Mouse (Mus musculus) heart, postnatal 10 days (tissue): ENCODE results near the gene Gm21860. TPM values are rescaled to one million over a fixed set of nuclear protein-coding genes. Genes with fewer than 3 reads are reported as not detected.
"Not testable (repeated sequence)": the region's sequence is repeated elsewhere in the genome, so short reads cannot be mapped to it uniquely, and the experiment has no call there.

ENCODE experiments used
- DNase-seq, 2 experiments: peaks; one replicate each; pipeline ENCODE4 v3.0.0; 2021
- intact Hi-C: fragments of 180-260 bp; cut with DNase I; formaldehyde crosslinking; loops from one replicate; pipeline ENCODE4 v1.15.1; 2025
- total RNA-seq, 2 experiments: library from RNA; stranded (reverse); gene quantifications; 2 replicates each; pipeline ENCODE4 v1.2.3; 2021

Gm21860 gene
- not detected for total RNA-seq

DNA sequence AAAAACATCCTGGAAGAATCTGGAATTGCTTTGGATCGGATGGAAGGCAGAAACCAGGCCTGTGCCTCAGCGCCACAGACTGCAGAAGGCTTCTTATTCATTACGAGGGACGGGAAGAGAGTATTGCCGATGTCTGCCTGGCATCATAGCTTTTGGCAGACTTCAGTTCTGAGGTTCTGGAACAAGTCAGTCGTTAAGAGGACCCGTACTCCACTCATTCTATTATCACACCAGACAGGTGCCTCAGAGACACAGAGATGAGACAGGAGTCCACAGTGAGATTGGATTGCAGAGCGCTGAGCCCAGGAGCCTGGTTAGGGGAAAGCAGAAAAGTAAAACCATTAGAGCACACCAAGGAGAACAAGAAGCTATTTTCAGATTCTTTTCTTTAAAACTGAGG is at the start of gene Gm21860:
Gene Gm21860, minus strand, starts transcription at position 101 of the 400 bp plus-strand sequence.
- intact Hi-C loops, DNase-seq: not testable (repeated sequence)

GRCm38 (mm10) chrY:90784438-90784837 is 29.8 kb upstream of the Gm21860 start, which contains the start of gene Gm47283:
TSS of gene Gm47283 (plus strand) at chrY:90784738.
- intact Hi-C loops, DNase-seq: not testable (repeated sequence)

- intact Hi-C loops, DNase-seq: not testable (repeated sequence)
Observed at GRCm38 (mm10) chrY:90745256-90745655, 9.4 kb downstream of the Gm21860 start.

DNA sequence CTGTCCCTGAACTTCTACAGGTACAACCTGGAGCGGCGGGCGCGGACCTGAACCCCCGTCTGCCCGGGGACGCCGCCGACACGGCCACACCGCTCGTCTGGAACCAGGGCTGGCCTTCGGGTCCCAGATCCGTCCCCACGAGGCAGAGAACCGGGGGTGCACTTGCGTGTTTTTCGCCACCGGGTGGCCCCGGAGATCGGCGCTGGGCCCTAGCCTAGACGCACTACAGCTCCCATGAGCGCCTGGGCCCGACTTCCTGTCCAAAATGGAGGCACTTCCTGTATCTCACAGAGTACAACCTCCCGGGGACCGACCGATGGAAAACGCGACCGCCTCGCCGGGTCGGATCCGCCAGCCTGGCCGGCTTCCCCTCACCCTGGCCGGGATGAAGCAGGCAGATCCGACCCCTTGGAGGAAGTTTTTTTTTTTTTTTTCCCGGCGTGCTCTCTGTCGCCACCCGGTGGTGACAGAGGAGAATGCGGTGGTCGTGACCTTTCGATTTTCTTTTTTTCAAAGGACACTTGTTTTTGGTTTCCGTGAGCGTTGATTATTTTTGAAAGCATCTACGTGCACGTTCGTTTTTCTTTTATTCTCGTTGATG is 10.1 kb downstream of the Gm21860 start:
- intact Hi-C loops: not testable (repeated sequence)
- peak; percentile 79 to 95 for DNase-seq

DNA sequence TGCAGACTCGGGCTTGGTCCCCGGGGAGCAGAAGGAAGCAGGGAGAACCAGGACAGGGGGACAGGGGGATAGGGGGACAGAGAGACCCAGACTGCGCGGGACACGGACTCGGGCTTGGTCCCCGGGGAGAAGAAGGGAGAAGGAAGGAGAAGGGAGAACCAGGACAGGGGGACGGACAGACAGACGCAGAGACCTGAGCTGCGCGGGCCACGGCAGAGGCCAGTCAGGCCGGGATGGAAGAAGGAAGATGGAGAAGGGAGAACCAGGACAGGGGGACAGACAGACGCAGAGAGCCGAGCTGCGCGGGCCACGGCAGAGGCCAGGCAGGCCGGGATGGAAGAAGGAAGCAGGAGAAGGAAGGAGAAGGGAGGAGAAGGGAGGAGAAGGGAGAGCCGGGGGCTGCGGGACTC is 10.8 kb downstream of the Gm21860 start:
- DNase-seq: no peak
- intact Hi-C loops: no loop called here

- intact Hi-C loops, DNase-seq: not testable (repeated sequence)
Observed at GRCm38 (mm10) chrY:90743053-90743810, 11.4 kb downstream of the Gm21860 start.

DNA sequence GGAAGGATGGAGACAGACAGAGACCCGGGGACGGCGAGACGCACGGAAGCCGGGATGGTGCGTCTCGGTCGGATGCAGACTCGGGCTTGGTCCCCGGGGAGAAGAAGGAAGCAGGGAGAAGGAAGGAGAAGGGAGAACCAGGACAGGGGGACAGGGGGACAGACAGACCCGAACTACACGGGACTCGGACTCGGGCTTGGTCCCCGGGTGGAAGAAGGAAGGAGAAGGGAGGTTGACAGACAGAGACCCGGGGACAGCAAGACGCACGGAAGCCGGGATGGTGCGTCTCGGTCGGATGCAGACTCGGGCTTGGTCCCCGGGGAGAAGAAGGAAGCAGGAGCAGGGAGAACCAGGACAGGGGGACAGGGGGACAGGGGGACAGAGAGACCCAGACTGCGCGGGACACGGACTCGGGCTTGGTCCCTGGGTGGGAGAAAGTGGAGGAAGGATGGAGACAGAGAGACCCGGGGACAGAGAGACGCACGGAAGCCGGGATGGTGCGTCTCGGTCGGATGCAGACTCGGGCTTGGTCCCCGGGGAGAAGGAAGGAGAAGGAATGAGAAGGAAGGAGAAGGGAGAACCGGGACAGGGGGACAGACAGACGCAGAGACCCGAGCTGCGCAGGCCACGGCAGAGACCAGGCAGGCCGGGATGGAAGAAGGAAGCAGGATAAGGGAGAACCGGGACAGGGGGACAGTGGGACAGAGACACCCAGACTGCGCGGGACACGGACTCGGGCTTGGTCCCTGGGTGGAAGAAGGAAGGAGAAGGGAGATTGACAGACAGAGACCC is 12.2 kb downstream of the Gm21860 start:
- DNase-seq, intact Hi-C loops: not testable (repeated sequence)

GRCm38 (mm10) chrY:90741452-90742260 is 13.0 kb downstream of the Gm21860 start:
- intact Hi-C loops, DNase-seq: not testable (repeated sequence)

GRCm38 (mm10) chrY:90741006-90741405 is 13.6 kb downstream of the Gm21860 start:
- intact Hi-C loops, DNase-seq: not testable (repeated sequence)

DNA sequence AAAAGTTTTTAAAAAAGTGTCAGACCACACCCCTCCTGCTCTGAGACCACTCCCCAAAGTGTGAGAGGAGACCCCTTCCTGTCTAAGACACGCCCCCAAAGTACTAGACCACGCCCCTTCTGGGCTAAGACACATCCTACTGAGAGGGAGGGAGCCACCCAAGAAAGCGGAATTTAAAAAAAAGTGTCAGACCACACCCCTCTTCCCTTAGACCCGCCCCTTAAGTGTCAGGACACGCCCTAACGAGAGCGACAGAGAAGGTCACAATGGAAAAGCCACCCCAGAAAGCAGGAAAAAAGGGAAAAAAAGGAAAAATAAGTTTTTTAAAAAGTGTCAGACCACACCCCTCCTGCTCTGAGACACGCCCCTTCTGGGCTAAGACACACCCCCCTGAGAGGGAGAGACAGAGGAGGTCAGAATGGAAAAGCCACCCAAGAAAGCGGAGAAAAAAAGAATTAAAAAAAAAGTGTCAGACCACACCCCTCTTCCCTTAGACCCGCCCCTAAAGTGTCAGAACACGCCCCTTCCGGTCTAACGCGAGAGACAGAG is 14.5 kb downstream of the Gm21860 start:
- DNase-seq: peak; percentile 38 to 41
- intact Hi-C loops: no loop called here

DNA sequence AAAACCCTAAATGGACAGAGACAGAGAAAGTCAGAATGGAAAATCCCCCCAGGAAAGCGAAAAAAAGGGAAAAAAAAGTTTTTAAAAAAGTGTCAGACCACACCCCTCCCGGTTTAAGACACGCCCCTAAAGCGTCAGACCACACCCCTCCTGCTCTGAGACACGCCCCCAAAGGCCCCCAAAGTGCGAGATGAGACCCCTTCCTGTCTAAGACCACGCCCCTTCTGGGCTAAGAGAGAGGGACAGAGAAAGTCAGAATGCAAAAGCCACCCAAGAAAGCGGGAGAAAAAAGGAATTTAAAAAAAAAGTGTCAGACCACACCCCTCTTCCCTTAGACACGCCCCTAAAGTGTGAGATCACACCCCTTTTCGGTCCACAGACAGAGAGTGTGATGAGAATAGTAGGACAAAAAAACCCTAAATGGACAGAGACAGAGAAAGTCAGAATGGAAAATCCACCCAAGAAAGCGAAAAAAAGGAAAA is 15.0 kb downstream of the Gm21860 start:
- intact Hi-C loops, DNase-seq: not testable (repeated sequence)

DNA sequence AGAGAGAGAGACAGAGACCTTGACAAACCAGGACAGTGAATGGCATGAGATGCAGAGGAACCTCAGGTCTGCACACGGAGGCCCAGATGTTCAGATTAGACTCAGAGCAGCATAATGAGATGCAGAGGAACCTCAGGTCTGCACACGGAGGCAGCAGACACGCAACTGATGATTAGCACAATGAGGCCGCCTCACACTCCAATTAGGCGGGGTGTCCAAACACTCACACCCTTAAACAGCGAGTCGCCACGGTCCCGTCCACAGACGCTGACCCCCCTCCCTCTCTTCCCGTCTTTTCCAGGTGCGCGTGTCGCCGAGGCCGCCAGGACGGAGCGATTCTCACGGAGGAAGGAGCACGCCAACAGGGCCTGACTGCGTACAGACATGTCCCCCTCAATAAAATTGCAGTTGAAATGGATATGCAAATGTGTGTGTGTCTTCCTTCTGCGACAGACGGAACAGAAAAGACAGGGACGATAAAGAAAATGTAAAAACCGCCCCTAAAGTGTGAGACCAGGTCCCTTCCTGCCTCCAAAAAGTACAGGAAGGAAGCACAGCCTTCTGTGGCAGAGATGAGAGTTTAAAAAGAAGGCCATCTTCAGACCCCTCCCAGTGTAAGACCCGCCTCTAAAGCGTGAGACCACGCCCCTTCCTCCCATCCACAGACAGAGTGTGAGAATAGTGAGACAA is 15.6 kb downstream of the Gm21860 start:
- intact Hi-C loops: not testable (repeated sequence)
- peak in 1 of 2 experiments; percentile 26 for DNase-seq

DNA sequence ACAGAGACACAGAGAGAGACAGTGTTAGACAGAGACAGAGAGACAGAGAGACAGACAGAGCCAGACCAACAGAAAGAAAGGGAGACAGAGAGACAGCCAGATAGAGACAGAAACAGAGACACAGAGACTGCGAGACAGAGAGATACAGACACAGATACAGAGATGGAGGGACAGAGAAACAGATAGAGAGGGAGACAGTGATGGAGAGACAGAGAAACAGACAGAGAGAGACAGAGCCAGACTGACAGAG is 16.3 kb downstream of the Gm21860 start:
- intact Hi-C loops: no loop called here
- DNase-seq: no peak

GRCm38 (mm10) chrY:90737606-90738430 is 16.8 kb downstream of the Gm21860 start:
- intact Hi-C loops: no loop called here
- DNase-seq: no peak

DNA sequence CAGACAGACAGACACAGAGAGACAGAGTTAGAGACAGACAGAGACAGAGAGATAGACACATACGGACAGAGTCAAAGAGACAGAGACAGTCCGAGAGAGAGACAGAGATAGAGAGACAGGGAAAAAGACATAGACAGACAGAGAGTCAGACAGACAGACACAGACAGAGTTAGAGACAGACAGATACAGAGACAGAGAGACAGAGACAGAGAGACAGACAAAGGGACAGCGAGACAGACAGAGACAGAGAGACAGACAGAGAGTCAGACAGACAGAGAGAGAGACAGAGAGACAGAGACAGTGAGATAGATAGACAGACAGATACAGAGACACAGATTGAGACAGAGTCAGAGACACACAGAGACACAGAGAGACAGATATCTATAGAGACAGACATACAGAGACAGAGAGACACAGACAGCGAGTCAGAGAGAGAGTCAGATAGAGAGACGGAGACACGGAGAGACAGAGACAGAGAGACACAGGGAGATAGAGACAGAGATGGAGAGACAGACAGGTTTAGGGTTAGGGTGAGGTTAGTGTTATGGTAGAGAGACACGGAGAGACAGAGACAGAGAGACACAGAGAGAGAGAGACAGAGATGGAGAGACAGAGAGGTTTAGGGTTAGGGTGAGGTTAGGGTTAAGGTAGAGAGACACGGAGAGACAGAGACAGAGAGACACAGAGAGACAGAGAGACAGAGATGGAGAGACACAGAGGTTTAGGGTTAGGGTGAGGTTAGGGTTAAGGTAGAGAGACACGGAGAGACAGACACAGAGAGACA is 18.2 kb downstream of the Gm21860 start:
- DNase-seq, intact Hi-C loops: not testable (repeated sequence)

DNA sequence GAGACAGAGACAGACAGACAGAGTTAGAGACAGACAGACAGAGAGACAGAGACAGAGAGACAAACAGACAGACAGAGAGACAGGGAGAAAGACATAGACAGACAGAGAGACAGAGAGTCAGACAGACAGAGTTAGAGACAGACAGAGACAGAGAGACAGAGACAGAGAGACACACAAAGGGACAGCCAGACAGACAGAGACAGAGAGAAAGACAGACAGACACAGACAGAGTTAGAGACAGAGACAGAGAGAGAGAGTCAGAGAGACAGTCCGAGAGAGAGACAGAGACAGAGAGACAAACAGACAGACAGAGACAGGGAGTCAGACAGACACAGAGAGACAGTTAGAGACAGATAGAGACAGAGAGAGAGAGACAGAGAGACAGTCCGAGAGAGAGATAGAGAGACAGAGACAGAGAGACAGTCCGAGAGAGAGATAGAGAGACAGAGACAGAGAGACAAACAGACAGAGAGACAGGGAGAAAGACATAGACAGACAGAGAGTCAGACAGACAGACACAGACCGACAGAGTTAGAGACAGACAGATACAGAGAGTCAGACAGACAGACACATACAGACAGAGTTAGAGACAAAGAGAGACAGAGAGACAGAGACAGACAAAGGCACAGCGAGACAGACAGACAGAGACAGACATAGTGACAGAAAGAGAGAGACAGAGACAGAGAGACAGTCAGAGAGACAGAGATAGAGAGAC is 19.3 kb downstream of the Gm21860 start:
- intact Hi-C loops, DNase-seq: not testable (repeated sequence)

DNA sequence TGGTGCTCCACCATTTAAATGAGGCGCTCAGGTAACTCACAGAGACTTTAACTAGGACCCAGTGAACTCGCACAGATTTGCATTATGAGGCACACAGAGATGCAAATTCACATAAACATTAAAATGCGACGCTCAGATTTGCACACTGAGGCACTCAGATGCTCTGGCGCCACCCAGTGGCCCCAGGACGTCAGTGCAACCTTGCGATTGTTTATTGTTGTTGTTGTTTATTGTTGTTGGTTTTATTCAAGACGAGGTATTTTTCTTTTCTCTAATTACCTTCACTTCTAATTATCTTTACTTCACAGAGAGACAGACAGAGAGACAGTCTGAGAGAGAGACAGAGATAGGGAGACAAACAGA is 20.3 kb downstream of the Gm21860 start:
- intact Hi-C loops, DNase-seq: not testable (repeated sequence)
